Mouse (Mus musculus) thymus, postnatal 36 days (tissue): ENCODE results near the gene Rin2.
"Not testable (repeated sequence)": the region's sequence is repeated elsewhere in the genome, so short reads cannot be mapped to it uniquely, and the experiment has no call there.

Experiments used
- DNase-seq, 2 experiments: peaks; one replicate each; pipeline ENCODE4 v3.0.0; 2022; ENCODE audit warnings: mixed read lengths in 2 of 2

Rin2 gene

DNA sequence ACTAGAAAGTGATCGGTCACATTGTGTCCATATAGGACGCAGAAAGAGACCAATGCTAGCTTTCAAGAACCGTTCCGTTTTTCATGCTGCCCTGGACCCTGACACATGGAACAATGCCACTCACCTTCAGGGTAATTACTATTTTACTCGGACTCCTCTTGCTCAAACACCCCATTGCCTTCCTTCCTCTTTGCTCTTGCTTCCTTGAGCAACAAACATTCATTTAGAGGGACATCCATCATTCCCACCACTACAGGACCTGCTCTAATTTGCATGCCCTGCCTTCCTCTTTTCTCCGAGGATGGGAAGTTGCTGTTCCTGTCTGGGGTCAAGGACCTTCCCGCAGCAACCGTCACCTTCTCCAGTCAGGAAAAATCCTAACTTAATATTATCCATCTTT lies 9.9 kb downstream of the Rin2 start:
- no peak for DNase-seq

DNA sequence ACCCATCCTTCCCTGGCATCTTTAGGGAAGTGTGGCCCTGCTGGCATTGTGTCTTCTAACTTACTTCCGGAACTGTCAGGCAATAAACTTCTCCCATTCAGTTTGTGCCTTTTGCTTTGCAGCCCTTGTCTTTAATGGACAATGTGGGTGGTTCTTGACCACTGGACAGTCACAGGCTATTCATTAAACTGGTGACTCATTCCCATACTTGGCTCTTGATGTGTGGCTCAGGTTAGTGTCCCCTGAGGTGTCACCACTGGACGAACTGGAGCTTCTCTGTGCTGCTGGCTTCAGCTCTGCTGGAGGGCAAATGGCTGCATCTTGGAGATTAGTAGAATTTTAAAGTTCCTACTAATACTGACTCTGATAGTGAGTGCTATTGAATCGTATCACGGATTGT lies 11.0 kb downstream of the Rin2 start:
- DNase-seq, result no peak

DNA sequence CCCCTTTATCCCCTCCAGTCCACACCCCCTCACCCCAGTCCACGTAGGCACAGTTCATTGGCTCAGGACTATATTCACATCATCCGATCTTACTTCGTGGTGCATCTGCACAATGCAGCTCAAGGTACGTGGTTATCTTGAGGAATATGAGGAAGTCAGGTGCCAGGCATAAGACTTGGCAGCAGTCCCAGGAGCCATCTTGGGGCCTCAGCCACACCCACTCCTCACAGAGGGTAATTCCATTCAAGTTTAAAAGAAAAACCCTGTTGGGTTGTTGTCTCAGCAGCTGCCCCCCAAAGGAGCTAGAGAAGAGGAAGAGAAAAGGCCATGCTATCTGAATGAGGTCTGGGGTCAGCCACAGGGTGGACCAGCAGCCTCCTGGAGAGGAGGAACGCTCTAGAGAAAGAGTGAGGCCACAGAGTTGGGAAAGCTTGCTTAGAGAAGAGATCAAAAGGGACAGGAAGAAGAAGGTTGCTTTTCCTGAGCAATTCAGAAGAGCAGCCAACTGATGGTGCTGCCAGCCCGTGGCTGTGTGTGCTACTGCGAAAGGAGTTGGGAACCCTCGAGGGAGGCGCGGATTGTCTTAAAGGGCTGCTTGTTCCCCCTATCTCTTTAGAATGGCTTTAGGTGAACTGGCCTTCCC lies 16.5 kb downstream of the Rin2 start:
- no peak for DNase-seq

DNA sequence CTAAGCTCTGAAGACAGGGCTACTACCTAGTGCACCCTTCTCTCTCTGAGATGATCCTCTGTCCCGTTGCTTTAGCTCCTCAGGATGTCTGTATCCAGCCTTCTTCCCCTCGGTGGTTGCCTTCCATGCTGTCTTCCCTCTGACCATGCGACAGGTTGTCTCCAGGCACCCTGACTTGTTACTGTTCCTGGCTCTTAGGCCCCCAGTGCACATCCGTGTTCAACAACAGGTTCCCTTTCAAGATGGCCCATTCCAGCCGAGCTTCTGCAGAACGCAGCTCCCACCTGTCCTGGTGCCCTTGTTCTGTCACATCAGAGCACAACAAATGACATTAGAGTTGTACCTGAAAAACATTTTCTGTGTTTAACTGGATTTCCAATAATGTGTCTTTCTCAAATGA lies 22.1 kb downstream of the Rin2 start:
- no peak for DNase-seq

DNA sequence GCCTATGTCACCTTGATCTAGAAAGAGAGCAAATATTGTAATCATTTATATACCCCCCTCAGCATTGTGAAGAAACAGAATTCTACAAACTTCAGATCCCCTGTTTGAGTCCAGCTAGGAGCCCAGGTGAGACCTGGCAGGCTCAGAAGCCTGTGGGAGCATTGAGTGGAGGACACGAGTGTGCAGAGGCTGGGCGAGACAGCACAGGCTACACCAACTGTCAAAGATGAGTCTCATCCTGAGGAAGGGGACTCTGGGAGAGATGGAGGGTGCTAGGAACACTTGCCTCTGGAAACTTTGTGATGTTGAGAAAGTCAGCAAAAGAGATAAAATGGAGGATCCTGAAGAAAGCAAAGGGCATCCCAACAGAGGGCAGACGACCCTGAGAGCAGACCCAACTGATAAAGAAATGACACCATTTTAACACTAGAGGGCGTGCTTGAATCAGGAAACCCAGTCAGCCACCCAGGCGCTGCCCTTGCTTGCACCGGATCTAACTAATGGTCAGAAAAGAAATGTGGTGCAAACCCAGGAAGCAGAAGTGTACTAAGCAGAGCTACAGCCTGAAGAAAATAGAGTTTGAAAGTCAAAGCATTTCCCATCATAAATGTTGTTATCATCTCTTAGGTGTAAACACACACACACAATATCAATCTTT lies 24.5 kb downstream of the Rin2 start:
- no peak for DNase-seq

DNA sequence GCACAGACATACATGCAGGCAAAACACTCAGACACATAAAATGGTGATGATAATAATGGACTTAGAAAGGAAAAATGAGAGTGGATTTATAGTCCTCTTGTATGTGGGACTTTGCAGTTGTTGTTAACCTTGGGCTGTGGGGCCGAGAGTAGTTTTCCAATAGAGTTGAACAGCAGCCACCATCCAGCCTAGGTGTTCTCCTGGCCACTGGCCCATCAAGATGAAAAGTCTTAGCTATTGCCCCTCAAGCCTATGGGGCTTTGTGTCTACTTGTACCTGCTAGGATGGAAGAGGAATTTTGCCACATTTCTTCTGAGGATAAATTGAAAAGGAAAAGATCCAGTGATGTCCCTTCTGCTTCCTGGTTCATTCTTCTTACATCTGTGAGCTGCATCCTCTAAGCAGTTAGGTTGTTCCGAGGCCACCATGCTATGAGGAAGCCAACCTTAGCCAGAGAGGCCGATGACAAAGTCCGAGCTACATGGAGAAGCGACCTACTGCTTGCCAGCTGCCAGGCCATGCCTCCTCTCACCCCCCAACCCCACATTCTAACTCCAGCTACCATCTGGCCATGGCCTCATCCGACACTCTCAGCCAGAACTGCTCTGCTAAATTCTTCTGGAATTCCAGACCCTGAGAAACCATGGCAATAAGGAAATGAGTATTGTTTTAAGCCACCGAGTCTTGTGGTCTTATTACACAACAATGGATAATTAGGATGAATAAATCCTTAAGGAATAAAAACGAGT lies 25.4 kb downstream of the Rin2 start:
- DNase-seq, result no peak

DNA sequence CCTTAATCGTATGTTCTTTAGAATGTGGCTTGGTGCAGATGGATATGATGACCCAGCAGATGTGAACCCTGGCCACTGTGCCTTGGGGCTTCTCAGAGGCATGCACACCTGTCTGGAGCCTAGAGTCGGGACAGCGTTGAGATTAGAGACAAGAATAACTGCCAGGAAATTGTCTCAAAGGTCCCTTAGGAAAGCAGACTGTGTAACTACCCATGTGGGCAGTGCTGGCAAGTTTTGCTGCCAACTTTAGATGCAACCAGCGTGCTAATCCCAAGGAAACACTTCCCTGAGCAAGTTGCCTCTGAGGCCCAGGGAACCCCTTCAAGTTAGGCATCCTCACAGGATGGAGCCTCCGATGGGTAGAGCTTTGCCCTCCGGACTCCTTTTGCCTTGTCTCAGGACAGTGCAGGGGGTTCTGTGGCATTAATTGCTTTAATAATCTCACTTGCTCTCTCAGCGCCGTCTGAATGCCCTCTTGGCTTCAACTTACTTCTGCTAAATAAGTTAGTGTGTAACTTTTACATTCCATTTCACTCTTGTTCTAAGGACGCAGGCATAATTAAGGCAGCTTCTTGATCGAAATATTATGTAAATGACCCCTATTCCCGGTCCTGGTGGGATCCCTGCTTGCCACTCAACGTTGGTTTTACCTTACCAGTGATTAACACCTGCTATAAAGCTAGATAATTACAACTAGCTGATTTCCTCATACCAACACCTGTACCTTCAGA lies 26.8 kb downstream of the Rin2 start:
- no peak for DNase-seq

DNA sequence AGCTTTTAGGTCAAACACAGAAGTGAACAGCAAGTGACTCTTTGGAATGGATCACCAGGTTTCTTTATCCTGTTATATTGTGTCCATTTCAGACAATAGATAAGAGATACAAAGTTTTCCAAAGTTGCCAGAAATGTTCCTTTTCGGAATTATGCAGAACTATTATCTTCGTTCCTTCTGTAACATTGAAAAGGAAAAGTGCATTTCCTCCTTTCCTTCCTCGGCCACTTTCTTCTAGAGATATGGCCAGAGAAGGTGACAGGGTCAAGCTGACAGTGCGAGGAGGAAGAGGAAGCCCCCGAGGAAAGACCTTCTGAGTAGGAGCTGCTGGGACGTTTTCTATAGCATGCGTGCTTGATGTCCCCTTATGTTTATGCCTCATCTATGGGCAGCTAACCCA lies 29.7 kb downstream of the Rin2 start:
- DNase-seq, result no peak

DNA sequence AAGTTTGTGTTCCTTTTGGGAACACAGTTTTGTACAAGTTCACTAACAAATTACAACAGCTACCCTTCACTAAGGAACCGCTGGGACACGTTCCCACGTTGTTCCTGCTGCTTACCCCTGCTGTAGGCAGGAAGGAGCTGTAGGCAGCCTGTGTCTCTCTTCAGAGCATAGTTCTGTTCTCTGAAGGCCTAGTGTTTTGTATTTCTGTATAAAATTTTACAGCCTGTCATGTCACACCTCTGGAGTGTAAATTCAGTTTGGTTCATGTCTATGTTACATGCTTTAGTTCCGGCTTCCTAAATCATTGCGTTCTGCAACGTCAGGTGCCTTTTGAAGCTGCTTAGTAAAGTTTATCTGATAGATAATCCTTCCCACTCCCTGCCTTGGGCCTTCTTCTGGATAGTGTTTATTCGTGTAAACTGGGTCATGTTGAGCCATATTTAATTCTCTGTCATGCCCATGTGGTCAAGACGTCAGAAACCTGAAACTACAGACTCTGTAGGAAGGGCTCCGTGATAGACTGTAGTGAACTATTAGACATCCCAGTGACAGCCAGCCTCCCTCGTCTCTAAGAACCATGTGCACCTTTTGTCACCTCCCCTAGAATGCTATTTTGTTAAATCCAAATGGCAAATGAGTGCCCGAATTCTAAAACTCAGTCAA lies 34.8 kb downstream of the Rin2 start:
- no peak for DNase-seq

DNA sequence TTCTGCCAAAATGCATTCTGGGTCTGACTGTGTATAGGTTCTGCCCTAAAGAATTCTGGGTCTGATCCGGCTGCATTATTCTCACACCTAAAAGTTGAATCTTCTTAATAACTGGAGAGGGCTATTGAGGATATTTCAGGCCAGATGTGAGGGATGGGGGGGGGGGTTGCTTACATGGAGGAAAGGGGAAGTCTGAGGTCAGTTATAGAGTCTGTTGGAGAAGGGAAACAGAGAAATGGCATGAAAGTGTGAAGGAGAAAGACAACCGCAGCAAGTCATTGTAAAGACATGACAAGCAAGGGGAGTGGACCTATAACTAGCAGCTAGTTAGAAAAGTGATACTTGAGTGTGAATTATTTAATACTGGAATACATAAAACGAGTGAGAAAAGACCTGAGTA lies 36.5 kb downstream of the Rin2 start:
- no peak for DNase-seq

DNA sequence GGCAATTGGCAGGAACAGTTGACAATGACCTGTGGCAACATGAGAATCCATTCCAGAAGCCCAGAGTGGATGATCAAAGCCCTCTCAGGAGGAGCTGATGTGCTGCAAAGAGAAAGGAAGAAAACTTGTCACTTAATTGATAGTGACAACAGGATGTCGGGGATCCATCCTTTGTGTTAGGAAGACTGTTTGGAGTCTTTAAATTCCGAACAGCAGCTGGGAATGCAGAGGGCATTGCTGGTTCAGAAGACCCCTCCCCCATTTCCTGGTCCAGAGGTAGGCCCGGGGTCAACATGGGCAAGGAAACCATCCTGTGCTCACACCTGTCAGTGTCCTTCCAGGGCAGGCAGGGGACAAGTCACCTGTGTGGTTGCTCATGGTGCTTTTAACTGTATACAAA lies 37.0 kb downstream of the Rin2 start:
- no peak for DNase-seq

DNA sequence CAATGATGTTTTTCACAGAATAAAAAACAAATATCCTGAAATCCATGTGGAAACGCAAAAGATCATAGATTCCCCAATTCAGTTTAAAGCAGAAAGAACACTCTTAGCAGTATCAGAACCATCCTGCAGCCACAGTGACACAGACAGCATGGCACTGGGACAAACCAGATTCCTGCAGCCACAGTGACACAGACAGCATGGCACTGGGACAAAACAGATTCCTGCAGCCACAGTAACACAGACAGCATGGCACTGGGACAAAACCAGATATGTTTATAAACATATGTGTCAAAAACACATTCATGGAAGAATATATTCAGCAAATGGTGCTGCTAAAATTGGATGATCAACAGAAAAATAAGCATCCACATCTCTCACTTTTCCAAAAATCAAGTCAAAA lies 42.5 kb downstream of the Rin2 start:
- no peak for DNase-seq

DNA sequence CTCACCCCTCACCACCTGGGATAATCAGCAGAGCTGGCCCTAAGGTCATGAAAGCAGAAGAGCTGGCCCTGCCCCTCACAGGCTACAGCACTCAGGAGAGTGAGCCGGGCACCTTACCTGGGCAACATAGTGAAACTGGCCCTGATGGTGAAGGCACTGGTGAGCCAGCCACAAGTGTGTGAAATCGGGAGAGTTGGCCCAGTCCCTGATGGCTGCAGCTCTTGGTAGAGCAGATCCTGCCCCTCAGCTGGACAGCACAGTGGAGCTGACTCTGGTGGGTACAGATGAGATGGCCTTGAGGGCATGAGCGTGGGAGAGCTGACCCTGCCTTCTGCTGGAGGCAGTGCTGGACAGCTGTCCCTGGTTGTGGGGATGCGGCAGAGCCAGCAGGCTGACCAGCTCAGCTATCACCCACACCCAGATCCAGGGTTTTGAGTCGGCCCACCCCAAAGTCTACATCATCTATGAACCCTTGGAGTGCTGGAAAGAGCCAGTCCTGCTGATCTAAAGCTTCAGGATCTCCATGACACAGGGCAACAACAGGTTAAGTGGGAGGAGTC lies 43.7 kb downstream of the Rin2 start:
- no peak for DNase-seq

DNA sequence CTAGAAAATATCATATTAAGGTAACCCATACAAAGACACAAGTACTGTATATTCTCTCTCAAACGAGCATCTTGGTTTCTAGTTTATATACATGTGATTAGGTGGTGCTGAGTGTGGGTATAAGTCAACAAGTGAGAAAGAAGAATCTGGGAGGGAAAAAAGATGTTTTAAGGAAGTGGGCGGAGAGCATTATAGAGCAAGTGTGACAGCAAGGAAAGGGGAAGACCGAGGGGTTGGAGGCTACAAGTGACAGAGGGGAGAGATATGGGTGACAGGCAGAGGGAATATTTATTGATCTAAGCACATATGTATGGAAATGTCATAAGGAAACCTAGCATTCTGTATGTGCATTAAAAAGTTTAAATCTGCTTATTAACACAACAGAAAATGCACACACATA lies 45.1 kb downstream of the Rin2 start:
- DNase-seq, result no peak

DNA sequence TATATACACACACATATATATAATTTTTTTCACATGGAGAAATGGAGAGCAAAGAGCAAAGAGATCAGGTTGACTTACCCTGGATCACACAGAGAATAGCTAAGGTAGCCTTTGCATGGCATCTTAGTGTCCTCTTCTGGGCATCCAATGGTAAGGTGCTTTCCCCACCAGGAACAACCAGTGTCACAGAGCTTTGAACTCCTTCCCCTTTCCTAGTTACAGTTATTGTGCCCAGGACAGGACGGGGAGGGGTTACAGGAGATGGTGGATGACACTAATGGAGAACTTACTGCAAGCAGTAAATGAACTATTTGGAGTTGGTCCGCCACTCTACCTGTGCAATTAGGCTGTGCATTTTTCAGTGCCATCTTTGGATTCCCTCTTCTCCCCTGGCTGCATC lies 45.7 kb downstream of the Rin2 start:
- no peak for DNase-seq

DNA sequence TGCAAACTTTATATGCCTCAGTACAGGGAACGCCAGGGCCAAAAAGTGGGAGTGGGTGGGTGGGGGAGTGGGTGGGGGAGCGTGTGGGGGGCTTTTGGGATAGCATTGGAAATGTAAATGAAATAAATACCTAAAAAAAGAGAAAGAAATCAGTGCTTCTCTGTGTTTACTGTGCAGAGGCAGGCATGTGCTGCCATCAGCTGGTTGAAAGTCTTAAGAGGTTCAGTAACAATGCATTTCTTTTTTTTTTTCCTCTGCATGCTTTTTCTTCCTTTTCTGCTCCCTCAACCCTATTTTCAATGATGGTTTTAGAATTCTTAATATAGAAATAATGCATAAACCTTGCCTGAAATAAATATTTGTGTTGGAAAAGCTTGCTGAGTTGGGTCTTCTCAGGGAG lies 47.3 kb downstream of the Rin2 start:
- not testable (repeated sequence) for DNase-seq

DNA sequence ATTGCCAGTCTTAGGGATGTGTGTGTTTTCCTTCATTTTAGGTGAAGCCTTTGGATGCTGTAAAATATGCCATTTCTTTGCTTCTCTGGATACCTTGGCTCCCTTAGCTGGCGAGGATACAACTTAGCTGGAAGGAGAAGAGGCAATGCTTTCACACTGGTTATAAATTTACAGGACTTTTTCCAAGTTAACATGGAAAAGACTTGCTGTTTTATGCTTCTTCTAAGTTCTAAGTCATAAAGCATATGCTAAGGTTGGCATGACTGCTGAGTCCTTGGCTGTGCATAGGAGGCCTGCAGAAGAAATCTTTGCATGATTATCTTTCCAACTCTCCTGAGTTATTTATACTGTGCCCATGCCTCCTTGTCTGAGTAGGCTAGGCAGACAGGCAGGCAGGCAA lies 49.3 kb downstream of the Rin2 start:
- no peak for DNase-seq

DNA sequence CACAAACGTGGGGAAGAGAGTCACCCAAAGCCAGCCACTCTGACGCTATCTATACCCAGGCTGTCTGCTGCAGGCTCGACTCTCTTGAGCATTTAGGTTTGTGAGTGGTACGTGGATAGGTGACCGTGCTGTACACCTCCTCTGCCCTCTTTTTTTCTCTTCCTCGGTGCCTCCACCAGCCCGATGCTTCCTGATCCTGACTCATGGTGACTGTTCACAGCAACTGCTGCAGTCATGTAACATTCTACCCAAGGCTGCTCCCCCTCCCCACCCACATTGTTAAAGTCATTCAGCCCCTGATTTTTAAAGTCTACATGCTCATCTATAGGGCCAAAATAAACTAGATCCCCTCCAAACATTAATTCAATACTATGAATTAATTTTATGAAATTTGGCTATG lies 54.4 kb downstream of the Rin2 start:
- no peak for DNase-seq

DNA sequence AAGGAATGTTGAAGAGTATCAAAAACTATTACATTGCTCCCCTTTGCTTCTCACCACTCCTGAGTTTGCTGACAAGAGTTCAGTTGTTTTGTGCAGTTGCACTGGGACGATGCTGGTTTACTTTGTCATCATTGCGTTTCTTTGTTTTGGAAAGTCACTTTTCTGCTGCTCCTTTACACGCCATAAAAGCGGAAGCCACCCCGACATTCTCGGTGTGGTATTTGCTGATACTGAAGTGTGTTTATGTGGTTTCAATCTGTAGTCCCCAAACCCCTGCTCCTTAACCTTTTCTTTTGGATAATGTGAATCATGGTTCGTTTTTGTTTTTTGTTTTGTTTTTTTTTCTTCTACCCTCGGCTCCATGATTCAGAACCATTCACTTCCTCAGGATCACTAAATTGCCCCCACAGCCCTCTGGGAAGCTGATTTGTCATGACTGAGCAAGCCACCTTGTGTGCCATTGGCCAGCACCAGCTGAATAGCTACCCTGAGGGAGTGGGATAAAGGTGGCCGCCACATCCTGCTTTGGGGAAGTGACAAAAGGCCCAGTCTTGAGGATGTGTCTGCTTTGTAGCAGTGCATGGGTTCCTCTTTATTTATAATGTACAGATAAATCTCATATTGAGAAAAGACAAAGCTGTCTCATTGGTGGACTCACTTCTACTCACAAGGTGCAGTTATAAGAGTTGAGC lies 55.3 kb downstream of the Rin2 start:
- no peak for DNase-seq

DNA sequence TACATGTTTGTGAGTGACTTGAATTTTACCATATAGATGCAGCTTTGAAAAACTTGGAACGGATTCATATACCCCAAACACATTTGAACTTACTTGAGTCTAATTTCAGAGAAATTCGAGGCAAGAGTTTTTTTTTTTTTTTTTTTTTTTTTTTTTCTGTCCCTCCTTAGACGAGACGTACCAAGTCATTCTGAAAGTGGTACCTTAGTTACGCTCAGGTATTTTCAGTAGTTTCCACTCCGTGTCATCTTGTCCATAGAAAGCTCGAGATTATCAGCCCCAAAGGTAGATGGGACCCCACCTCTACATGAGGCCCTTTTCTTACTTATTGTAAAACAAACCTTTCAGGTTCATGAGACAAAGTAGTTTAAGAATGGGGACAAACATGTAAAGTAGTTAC lies 55.9 kb downstream of the Rin2 start:
- no peak for DNase-seq

DNA sequence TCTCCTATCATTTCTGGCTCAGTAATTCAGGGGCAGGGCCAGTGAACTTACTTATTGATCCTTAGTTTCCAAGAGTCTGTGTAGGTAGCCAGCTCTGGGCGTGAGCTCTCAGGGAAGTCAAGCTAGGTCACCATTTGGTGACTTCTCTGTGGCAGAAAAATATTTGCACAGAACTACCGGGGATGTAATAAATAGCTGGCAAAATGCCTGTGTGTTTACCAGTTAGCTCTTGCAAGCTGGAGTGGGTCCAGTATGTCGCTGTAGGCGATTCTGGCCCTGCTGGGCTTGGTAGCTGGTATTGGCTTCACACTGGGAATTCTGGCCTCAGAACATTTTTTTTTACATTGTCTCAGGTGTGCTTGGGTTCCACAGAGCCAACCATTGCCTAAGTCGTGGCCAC lies 60.1 kb downstream of the Rin2 start:
- no peak for DNase-seq

DNA sequence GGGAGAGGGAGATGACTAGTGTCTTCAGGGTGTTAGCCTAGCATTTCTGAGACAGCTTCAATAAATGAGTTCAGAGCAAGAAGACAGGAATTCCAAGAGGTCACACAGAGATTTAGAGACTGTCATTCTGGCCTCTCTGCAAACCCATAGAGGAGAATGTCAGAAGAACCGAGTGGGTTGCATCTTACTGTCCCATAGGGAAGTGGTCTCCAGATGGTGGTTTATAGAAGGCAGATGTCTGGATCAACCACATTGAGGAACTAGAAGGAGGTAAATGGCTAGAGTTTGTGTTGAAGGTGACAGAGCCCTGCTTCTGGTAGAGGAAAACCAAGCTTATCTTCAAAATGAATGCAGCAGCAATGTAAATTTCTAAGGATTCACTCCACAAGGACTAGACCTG lies 61.5 kb downstream of the Rin2 start:
- DNase-seq, result no peak
